Mouse (Mus musculus): ENCODE measurements at regions not wholly inside any gene's neighbourhood (a gene's known extent, or its start where the extent isn't known, plus 50 kb on each side); places are given as distances from the start of the nearest gene placed in this dataset.

DNA sequence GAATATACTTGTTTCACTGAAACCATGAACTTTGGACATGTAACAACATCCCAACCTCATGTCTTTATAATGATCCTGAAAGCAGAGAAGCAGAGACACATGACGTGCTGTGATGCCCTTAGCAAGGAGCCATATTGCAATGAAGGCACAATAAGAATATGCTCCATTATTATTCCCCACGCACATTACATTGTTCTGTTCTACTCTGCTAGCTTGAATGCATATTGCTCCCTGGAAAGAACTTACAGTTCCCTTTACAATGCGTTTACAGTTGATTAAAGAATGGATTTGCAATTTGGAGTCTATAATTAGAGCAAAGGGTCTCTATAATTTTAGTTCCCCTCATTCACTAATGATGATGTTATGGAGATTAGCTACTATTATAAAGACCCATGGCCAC lies 672.2 kb downstream of the Efnb2 start:
- H3K9me3 ChIP-seq (ENCODE audit: low read length), result no peaks in the 10 kb centered on the region
- no peaks in the 10 kb centered on the region for H3K36me3 ChIP-seq (ENCODE audit: insufficient read depth, low read length)
- H3K4me1 ChIP-seq (replicated peaks; ENCODE audit: low read depth, low read length), result no peaks in the 10 kb centered on the region
- TF ChIP-seq NANOG (IDR thresholded peaks at IDR 0.05; ENCODE audit: borderline replicate concordance, low read length) (no peak), CTCF (conservative IDR thresholded peaks at IDR 0.05; ENCODE audit: low read length) (no peak), POU5F1 (IDR thresholded peaks at IDR 0.05; ENCODE audit: borderline replicate concordance, low read length) (no peak)
- H3K4me3 ChIP-seq (replicated peaks; ENCODE audit: low read length), result no peak overlapping the region
- H3K27me3 ChIP-seq (ENCODE audit: insufficient read depth, low read length), result no peaks in the 10 kb centered on the region

DNA sequence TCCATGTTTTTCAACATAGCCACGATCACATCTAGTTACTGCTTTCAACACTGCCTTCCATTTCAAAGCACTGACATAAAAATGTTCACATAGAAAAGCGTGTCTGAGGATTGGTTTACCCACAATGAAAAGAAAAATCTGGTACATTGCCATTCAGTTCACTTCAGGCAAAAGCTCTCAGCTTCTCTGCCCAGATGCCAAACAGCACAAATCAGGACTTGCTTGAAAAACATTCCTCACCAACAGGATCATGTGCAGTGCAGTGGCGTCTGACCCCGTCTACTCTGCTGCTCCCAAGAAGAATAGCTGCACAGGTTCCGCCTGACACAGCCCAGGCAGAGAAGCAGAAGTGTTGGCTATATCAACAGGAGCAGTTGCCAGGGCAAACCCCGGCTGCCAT lies 684.0 kb downstream of the Efnb2 start:
- H3K36me3 ChIP-seq (ENCODE audit: insufficient read depth, low read length), result no peaks in the 10 kb centered on the region
- H3K27me3 ChIP-seq (ENCODE audit: insufficient read depth, low read length), result no peaks in the 10 kb centered on the region
- no peak overlapping the region for H3K4me3 ChIP-seq (replicated peaks; ENCODE audit: low read length)
- no peaks in the 10 kb centered on the region for H3K9me3 ChIP-seq (ENCODE audit: low read length)
- TF ChIP-seq POU5F1 (IDR thresholded peaks at IDR 0.05; ENCODE audit: borderline replicate concordance, low read length), result no peak
- no peak for TF ChIP-seq CTCF (conservative IDR thresholded peaks at IDR 0.05; ENCODE audit: low read length)
- TF ChIP-seq NANOG (IDR thresholded peaks at IDR 0.05; ENCODE audit: borderline replicate concordance, low read length), result no peak
- H3K4me1 ChIP-seq (replicated peaks; ENCODE audit: low read depth, low read length), result no peaks in the 10 kb centered on the region

DNA sequence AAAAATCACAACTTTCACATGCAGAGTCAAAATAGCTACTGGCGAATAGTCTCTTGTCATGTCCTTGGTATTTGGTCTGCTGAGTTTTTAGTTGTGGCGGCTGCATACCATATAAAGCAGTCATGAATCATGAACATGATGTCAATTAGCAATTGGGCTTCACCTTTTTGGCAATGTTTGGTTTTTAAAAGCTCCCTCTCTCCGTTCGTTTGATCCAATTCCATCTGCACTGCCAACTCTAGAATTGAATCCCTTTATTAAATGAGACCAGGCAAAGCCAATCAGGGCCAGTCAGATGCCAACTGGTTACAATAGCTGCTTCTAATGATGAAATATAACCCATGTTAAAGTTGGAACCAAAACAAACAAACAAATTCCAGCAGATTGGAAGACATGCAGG lies 687.3 kb downstream of the Efnb2 start:
- Histone ChIP-seq H3K9me3 (ENCODE audit: low read length) (no peaks in the 10 kb centered on the region), H3K4me1 (replicated peaks; ENCODE audit: low read depth, low read length) (no peaks in the 10 kb centered on the region)
- TF ChIP-seq CTCF (conservative IDR thresholded peaks at IDR 0.05; ENCODE audit: low read length) (no peak), POU5F1 (IDR thresholded peaks at IDR 0.05; ENCODE audit: borderline replicate concordance, low read length) (no peak), NANOG (IDR thresholded peaks at IDR 0.05; ENCODE audit: borderline replicate concordance, low read length) (no peak)

DNA sequence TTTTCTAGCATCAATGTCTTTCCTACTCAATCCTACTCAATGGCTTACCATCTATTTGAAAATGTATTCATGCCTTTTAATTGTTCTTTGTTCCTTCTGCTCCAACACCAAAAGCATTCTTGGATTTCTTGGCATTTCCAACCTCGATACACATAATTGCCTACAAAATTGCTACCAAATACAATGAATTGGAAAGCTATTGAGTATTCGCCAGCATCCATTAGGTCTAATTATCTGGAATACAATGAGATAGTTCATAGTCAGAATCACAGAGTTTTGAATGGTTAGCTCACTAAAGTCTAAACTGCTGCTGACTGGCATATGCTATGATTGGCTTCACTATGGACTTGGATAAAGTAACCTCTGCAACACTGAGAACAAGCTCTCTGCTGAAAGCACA lies 696.8 kb downstream of the Efnb2 start:
- no peak for TF ChIP-seq NANOG (IDR thresholded peaks at IDR 0.05; ENCODE audit: borderline replicate concordance, low read length)
- TF ChIP-seq CTCF (conservative IDR thresholded peaks at IDR 0.05; ENCODE audit: low read length), result no peak
- no peak for TF ChIP-seq POU5F1 (IDR thresholded peaks at IDR 0.05; ENCODE audit: borderline replicate concordance, low read length)
- Histone ChIP-seq H3K4me3 (replicated peaks; ENCODE audit: low read length) (no peak overlapping the region), H3K9me3 (ENCODE audit: low read length) (no peaks in the 10 kb centered on the region), H3K36me3 (ENCODE audit: insufficient read depth, low read length) (no peaks in the 10 kb centered on the region), H3K27me3 (ENCODE audit: insufficient read depth, low read length) (no peaks in the 10 kb centered on the region), H3K4me1 (replicated peaks; ENCODE audit: low read depth, low read length) (no peaks in the 10 kb centered on the region)

More for the DNA sequence above, 687.3 kb downstream of the Efnb2 start:
- H3K36me3 ChIP-seq (ENCODE audit: insufficient read depth, low read length), result no peaks in the 10 kb centered on the region
- H3K27me3 ChIP-seq (ENCODE audit: insufficient read depth, low read length), result no peaks in the 10 kb centered on the region
- H3K4me3 ChIP-seq (replicated peaks; ENCODE audit: low read length), result no peak overlapping the region

DNA sequence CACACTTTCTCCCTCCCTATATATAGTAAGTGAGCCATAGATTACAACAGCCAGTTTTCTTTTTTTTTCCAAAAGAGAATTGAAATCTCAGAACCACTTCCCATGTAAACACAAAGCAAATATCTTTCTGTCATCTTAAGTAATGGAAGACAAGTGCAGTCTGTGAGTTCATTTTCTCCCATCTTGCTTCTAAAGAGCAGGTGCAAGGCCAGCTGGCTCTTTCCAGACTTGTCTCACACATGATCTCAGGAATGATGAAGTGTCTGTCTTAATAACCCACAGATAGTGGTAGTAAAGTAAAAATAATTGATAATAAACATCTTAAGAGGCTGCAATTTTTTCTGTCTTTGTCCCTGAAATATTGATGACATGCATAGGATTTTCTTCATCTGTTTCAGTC lies 704.3 kb downstream of the Efnb2 start:
- Histone ChIP-seq H3K36me3 (ENCODE audit: insufficient read depth, low read length) (no peaks in the 10 kb centered on the region), H3K4me1 (replicated peaks; ENCODE audit: low read depth, low read length) (no peaks in the 10 kb centered on the region), H3K9me3 (ENCODE audit: low read length) (no peaks in the 10 kb centered on the region), H3K27me3 (ENCODE audit: insufficient read depth, low read length) (no peaks in the 10 kb centered on the region), H3K4me3 (replicated peaks; ENCODE audit: low read length) (no peak overlapping the region)
- TF ChIP-seq NANOG (IDR thresholded peaks at IDR 0.05; ENCODE audit: borderline replicate concordance, low read length), result no peak
- TF ChIP-seq CTCF (conservative IDR thresholded peaks at IDR 0.05; ENCODE audit: low read length), result no peak
- TF ChIP-seq POU5F1 (IDR thresholded peaks at IDR 0.05; ENCODE audit: borderline replicate concordance, low read length), result no peak

DNA sequence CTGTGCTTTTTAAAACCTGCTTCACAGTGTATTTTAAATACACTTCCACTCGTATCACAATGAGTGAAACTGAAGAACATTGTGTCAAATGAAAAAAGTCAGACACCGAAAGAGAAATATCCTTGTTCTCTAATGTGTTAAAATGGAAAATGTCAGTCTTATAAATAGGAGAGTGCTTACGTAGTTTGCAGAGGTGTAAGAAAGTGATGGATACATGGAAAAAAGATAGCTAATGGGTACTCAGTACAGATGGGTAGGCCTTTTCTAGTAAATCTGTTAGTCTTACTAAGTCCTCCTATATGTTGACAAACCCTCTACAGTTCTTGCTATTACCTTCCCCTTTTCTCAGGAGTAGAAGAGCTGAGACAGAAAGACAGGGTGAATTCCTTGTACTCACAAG lies 706.2 kb downstream of the Efnb2 start:
- Histone ChIP-seq H3K36me3 (ENCODE audit: insufficient read depth, low read length) (no peaks in the 10 kb centered on the region), H3K9me3 (ENCODE audit: low read length) (no peaks in the 10 kb centered on the region), H3K4me1 (replicated peaks; ENCODE audit: low read depth, low read length) (no peaks in the 10 kb centered on the region), H3K27me3 (ENCODE audit: insufficient read depth, low read length) (no peaks in the 10 kb centered on the region), H3K4me3 (replicated peaks; ENCODE audit: low read length) (no peak overlapping the region)
- TF ChIP-seq NANOG (IDR thresholded peaks at IDR 0.05; ENCODE audit: borderline replicate concordance, low read length) (no peak), POU5F1 (IDR thresholded peaks at IDR 0.05; ENCODE audit: borderline replicate concordance, low read length) (no peak), CTCF (conservative IDR thresholded peaks at IDR 0.05; ENCODE audit: low read length) (no peak)

DNA sequence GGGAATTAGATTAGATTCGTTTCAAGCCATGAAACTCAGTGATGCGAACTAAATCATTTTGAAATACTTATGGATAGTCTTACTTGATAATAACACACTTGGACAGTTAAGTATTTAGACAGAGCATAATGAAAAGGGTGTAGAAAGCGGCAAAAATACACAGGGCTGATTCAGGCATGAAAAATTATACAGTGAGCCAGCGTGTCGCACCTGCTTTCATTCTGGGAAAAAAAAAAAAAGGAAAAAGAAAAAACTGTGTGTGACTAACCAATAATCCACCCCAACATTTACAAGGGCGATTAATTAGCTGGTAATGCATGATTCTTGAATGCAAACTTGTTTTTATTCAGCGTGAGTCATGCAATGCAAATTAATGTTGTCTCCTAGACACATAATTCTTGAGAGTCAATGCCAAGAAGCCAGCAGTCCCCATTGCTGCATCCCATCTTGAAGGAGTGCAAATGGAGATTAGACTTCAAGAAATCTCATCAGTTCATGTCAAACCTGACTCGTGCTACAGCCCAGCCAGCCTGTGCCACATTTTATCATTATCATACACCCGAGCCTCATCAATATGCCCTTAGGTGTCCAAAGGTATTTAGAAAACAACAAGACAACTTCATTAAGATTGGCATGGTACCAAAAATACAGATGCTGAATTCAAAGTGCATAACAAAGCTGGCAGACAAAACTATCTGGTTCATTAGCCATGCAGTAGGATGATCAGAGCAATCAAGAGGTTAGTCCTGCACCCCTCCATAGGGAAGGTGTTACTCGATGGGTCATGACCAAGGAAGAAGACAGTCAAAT lies 714.9 kb downstream of the Efnb2 start:
- no peaks in the 10 kb centered on the region for H3K4me1 ChIP-seq (replicated peaks; ENCODE audit: low read depth, low read length)
- no peaks in the 10 kb centered on the region for H3K9me3 ChIP-seq (ENCODE audit: low read length)
- TF ChIP-seq NANOG (IDR thresholded peaks at IDR 0.05; ENCODE audit: borderline replicate concordance, low read length), result no peak
- no peak for TF ChIP-seq CTCF (conservative IDR thresholded peaks at IDR 0.05; ENCODE audit: low read length)
- no peak for TF ChIP-seq POU5F1 (IDR thresholded peaks at IDR 0.05; ENCODE audit: borderline replicate concordance, low read length)
- H3K36me3 ChIP-seq (ENCODE audit: insufficient read depth, low read length), result no peaks in the 10 kb centered on the region
- no peak overlapping the region for H3K4me3 ChIP-seq (replicated peaks; ENCODE audit: low read length)
- no peaks in the 10 kb centered on the region for H3K27me3 ChIP-seq (ENCODE audit: insufficient read depth, low read length)

DNA sequence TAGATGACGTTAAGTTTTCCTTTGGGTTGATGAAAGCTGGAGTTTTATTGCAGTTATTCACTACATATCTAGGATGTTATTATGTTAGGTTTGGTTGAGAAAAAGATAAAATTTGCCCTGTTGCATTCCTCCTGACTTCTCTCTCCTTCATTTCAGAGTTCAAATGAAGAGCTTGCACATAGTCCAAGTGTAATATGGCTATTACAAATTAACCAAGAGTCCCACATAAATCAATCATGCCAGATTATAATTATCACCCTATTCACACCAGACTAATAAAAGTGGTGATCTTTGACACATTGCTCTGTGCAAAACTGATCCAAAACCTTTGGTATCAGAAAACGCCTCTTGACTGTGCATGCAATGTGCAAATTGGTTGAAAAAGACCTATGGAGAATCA lies 724.4 kb downstream of the Efnb2 start:
- H3K36me3 ChIP-seq (ENCODE audit: insufficient read depth, low read length), result no peaks in the 10 kb centered on the region
- H3K27me3 ChIP-seq (ENCODE audit: insufficient read depth, low read length), result no peaks in the 10 kb centered on the region
- H3K4me3 ChIP-seq (replicated peaks; ENCODE audit: low read length), result no peak overlapping the region
- no peaks in the 10 kb centered on the region for H3K9me3 ChIP-seq (ENCODE audit: low read length)
- no peaks in the 10 kb centered on the region for H3K4me1 ChIP-seq (replicated peaks; ENCODE audit: low read depth, low read length)
- TF ChIP-seq POU5F1 (IDR thresholded peaks at IDR 0.05; ENCODE audit: borderline replicate concordance, low read length) (no peak), NANOG (IDR thresholded peaks at IDR 0.05; ENCODE audit: borderline replicate concordance, low read length) (no peak), CTCF (conservative IDR thresholded peaks at IDR 0.05; ENCODE audit: low read length) (no peak)

DNA sequence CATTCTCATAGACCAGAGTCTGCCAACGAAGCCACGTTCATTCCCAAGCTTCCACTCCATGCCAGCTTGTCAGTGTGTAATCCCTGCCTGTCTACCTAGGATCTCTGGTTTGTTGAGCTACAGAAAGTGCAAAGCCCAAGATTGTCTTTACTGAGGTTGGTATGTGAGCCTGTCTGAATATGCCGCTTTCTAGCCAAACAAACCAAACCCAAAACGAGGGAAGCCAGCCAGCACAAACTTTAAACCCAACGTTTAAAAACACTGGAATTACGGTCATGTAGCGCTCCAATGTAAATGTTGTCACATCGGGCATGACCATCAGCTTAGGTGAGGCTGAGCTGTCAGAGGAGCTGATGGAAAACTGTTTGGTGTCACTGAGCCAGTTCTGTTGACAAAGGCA lies 741.6 kb downstream of the Efnb2 start:
- peaks cover 7% of the 10 kb centered on the region; the same call in 1 of the 2 replicates for H3K9me3 ChIP-seq (ENCODE audit: low read length)
- H3K4me1 ChIP-seq (replicated peaks; ENCODE audit: low read depth, low read length), result no peaks in the 10 kb centered on the region
- H3K36me3 ChIP-seq (ENCODE audit: insufficient read depth, low read length), result no peaks in the 10 kb centered on the region
- H3K4me3 ChIP-seq (replicated peaks; ENCODE audit: low read length), result no peak overlapping the region
- TF ChIP-seq NANOG (IDR thresholded peaks at IDR 0.05; ENCODE audit: borderline replicate concordance, low read length) (no peak), POU5F1 (IDR thresholded peaks at IDR 0.05; ENCODE audit: borderline replicate concordance, low read length) (no peak), CTCF (conservative IDR thresholded peaks at IDR 0.05; ENCODE audit: low read length) (no peak)
- H3K27me3 ChIP-seq (ENCODE audit: insufficient read depth, low read length), result no peaks in the 10 kb centered on the region

Measured in E14TG2a.4 (cell line).